Mouse (Mus musculus) urinary bladder, postnatal 14 days (tissue): ENCODE measurements around the gene Cabp7.

Source experiments
- DNase-seq: peaks from one replicate; pipeline ENCODE4 v3.0.0; 2021; ENCODE audit warnings: low spot score

Cabp7 gene

GRCm38 (mm10) chr11:4704072-4704964, 42.3 kb downstream of the Cabp7 start, which contains the start of the genes Uqcr10 and Zmat5:
Gene Uqcr10, minus strand, starts transcription at chr11:4704342.
Gene Zmat5, plus strand, starts transcription at chr11:4704678.
- DNase-seq, result peak; percentile 93

GRCm38 (mm10) chr11:4703688-4704071, 42.9 kb downstream of the Cabp7 start:
- no peak for DNase-seq

GRCm38 (mm10) chr11:4700726-4701125, 45.9 kb downstream of the Cabp7 start:
- DNase-seq, result peak; percentile 31

GRCm38 (mm10) chr11:4697043-4697983, 49.3 kb downstream of the Cabp7 start:
- peak; percentile 77 for DNase-seq

- DNase-seq, result no peak
These were observed 54.4 kb downstream of the Cabp7 start for GRCm38 (mm10) chr11:4692162-4692561.

- no peak for DNase-seq
These were observed 55.4 kb downstream of the Cabp7 start for GRCm38 (mm10) chr11:4691213-4691612.

- no peak for DNase-seq
These were observed 56.2 kb downstream of the Cabp7 start for GRCm38 (mm10) chr11:4690353-4690752.

GRCm38 (mm10) chr11:4688632-4689380, 57.8 kb downstream of the Cabp7 start:
- DNase-seq, result no peak

GRCm38 (mm10) chr11:4687874-4688273, 58.7 kb downstream of the Cabp7 start:
- DNase-seq, result no peak

- DNase-seq, result no peak
These were observed 59.6 kb downstream of the Cabp7 start for GRCm38 (mm10) chr11:4687027-4687426.
